Mouse (Mus musculus) liver, postnatal 0 days (tissue): ENCODE results near the gene Pdhb.

Experiments
- CTCF ChIP-seq: sonication (generic); IDR thresholded peaks from 2 replicates; pipeline ENCODE4 v1.5.1; 2016; ENCODE audit warnings: antibody characterized with exemption, low read depth
- EP300 ChIP-seq: IDR thresholded peaks from 2 replicates; pipeline ENCODE4 v1.6.1; 2016; ENCODE audit warnings: antibody characterized with exemption, low read depth, mild to moderate bottlenecking

DNA sequence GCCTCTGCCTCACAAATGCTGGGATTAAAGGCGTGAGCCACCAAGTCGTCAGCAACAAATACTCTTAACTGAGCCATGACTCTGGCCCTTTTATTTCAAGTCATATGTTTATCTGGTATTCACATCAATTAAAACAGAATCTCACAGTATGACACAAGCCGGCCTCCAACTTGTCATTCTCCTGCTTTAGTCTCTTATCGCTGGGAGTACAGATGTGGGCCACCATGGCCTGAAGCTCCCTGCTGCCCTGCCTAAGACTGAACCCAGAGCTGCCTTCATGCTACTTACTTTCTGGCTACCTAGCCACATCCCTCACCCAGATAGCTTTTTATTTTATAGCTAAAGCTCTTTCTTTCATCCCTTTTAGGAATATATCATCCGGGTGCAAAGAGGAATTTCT, 53.4 kb downstream of the Pdhb start:
- TF ChIP-seq CTCF (no peak), EP300 (no peak)
